Mouse (Mus musculus): ENCODE results near the gene Il1rap. TPM values are rescaled to one million over a fixed set of nuclear protein-coding genes. Genes with fewer than 3 reads are reported as not detected.

The Il1rap gene
- total and polyA plus RNA-seq, 3 experiments, result 5.4 to 5.9 TPM; not detected in 1

DNA sequence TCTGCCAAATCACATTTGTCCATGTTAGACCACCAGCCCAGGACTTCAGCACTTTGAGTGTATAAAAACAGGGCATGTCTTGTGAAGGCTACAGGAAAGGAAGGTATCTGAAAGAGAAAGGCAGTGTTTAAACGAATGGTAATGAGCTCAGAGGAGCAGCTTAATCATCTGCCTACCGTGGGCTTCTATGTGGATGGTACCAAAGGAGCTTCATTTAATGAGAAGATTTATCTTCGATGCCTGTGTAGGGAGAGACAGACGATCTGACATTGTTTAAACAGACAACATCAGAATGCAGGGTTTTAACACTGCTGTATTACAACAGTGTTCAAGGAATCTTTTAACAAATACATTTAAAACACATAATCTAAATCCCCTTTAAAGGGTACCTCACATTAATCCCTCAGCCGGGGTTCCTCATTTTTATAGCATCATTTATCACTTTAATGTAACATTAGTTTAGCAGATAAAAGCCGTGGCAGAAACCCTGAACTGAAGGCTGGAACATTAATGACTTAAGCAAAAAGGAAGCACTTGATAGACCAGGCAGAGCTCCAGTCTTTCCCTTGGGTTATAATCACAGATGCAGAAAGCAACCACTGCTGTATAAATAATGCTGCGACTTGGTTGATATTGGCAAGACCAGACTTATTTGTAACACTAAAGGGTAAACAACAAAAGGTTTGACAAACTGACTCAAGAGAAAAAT lies 35.2 kb upstream of the Il1rap start:
- DNase-seq (ENCODE audit: low read depth, low spot score), result no peak
- Histone ChIP-seq H3K9me3 (replicated peaks; ENCODE audit: insufficient read depth, low read length) (no peaks in the 10 kb centered on the region), H3K27ac (ENCODE audit: control insufficient read depth, low read depth, low read length) (no peak overlapping the region), H3K4me3 (ENCODE audit: control insufficient read depth in 1 of 2, insufficient read depth in 1 of 2, low read depth in 2 of 2, low read length in 2 of 2) (no peak overlapping the region), H3K79me2 (ENCODE audit: control insufficient read depth, insufficient read depth, low read length, poor library complexity) (no peaks in the 10 kb centered on the region), H3K36me3 (ENCODE audit: control insufficient read depth in 1 of 2, insufficient read depth in 2 of 2, low read length in 2 of 2) (no peaks in the 10 kb centered on the region), H3K9ac (ENCODE audit: control insufficient read depth, low read depth, low read length, poor library complexity, severe bottlenecking) (no peak overlapping the region), H3K4me1 (ENCODE audit: control insufficient read depth in 1 of 2, insufficient read depth in 2 of 2, low read length in 2 of 2) (no peaks in the 10 kb centered on the region), H3K27me3 (ENCODE audit: control insufficient read depth in 1 of 2, insufficient read depth in 2 of 2, low read length in 2 of 2) (no peaks in the 10 kb centered on the region; a peak in 2 of 4 replicates)
- TF ChIP-seq JUND (IDR thresholded peaks at IDR 0.05; ENCODE audit: low read depth, low read length) (no peak), MAZ (IDR thresholded peaks at IDR 0.05; ENCODE audit: low read depth, low read length) (no peak), ZKSCAN1 (IDR thresholded peaks at IDR 0.05; ENCODE audit: low read depth, low read length) (no peak), MYB (IDR thresholded peaks at IDR 0.05; ENCODE audit: low read depth, low read length) (no peak), NELFE (IDR thresholded peaks at IDR 0.05; ENCODE audit: low read depth, low read length) (no peak), CHD2 (IDR thresholded peaks at IDR 0.05; ENCODE audit: low read length) (no peak), MAX (IDR thresholded peaks at IDR 0.05; ENCODE audit: low read length) (no peak), GABPA (IDR thresholded peaks at IDR 0.05; ENCODE audit: low read depth, low read length) (no peak), TCF12 (IDR thresholded peaks at IDR 0.05; ENCODE audit: low read depth, low read length) (no peak), UBTF (IDR thresholded peaks at IDR 0.05; ENCODE audit: borderline replicate concordance, insufficient read depth, low read depth, low read length) (no peak), POLR2AphosphoS5 (IDR thresholded peaks at IDR 0.05; ENCODE audit: borderline replicate concordance, low read depth, low read length) (no peak), E2F4 (IDR thresholded peaks at IDR 0.05; ENCODE audit: borderline replicate concordance, low read depth, low read length) (no peak), ZNF384 (IDR thresholded peaks at IDR 0.05; ENCODE audit: low read depth, low read length) (no peak), POLR2AphosphoS2 (IDR thresholded peaks at IDR 0.05; ENCODE audit: low read length) (no peak), RCOR1 (IDR thresholded peaks at IDR 0.05; ENCODE audit: low read depth, low read length) (no peak), MEF2A (IDR thresholded peaks at IDR 0.05; ENCODE audit: extremely low read depth, insufficient replicate concordance, low read depth, low read length, poor library complexity, severe bottlenecking) (no peak)

DNA sequence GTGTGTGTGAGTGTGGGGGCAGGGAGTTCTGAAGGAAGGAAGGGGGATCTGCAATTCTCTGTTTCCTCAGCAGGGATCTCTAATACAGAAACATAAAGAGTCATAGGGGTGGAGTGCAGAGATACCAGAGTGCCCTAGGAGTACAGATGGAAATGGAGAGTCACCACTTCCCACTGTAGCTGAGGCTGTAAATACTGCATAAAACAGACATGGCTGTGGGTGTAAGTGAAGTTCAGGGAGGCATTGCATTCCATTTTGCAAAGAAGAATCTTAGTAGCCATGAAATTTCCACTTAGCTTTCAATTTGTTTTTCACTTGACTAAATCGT lies 34.7 kb upstream of the Il1rap start:
- Histone ChIP-seq H3K9me3 (replicated peaks; ENCODE audit: insufficient read depth, low read length) (no peaks in the 10 kb centered on the region), H3K4me3 (ENCODE audit: control insufficient read depth in 1 of 2, insufficient read depth in 1 of 2, low read depth in 2 of 2, low read length in 2 of 2) (no peak overlapping the region), H3K36me3 (ENCODE audit: control insufficient read depth in 1 of 2, insufficient read depth in 2 of 2, low read length in 2 of 2) (no peaks in the 10 kb centered on the region), H3K9ac (ENCODE audit: control insufficient read depth, low read depth, low read length, poor library complexity, severe bottlenecking) (no peak overlapping the region), H3K27me3 (ENCODE audit: control insufficient read depth in 1 of 2, insufficient read depth in 2 of 2, low read length in 2 of 2) (no peaks in the 10 kb centered on the region; a peak in 2 of 4 replicates), H3K79me2 (ENCODE audit: control insufficient read depth, insufficient read depth, low read length, poor library complexity) (no peaks in the 10 kb centered on the region), H3K27ac (ENCODE audit: control insufficient read depth, low read depth, low read length) (no peak overlapping the region), H3K4me1 (ENCODE audit: control insufficient read depth in 1 of 2, insufficient read depth in 2 of 2, low read length in 2 of 2) (no peaks in the 10 kb centered on the region)
- TF ChIP-seq MAFK (IDR thresholded peaks at IDR 0.05; ENCODE audit: borderline replicate concordance, low read depth, low read length) (no peak), UBTF (IDR thresholded peaks at IDR 0.05; ENCODE audit: borderline replicate concordance, insufficient read depth, low read depth, low read length) (no peak), MEF2A (IDR thresholded peaks at IDR 0.05; ENCODE audit: extremely low read depth, insufficient replicate concordance, low read depth, low read length, poor library complexity, severe bottlenecking) (no peak), USF1 (IDR thresholded peaks at IDR 0.05; ENCODE audit: low read depth, low read length) (no peak), EP300 (IDR thresholded peaks at IDR 0.05; ENCODE audit: low read depth in 1 of 2, low read length in 2 of 2) (no peak), NELFE (IDR thresholded peaks at IDR 0.05; ENCODE audit: low read depth, low read length) (no peak), NRF1 (IDR thresholded peaks at IDR 0.05; ENCODE audit: insufficient read depth, low read depth, low read length, poor library complexity, severe bottlenecking) (no peak)
- DNase-seq (ENCODE audit: low read depth, low spot score), result no peak

Measured in MEL (cell line).